Mouse (Mus musculus) cerebellum, adult 2 months (tissue): ENCODE data around the gene Wdtc1.

ENCODE experiments used
- CTCF ChIP-seq: fragments of 200-500 bp; IDR thresholded peaks from 2 replicates; pipeline ENCODE4 v1.5.1; 2011; ENCODE audit warnings: low read depth, mild to moderate bottlenecking, control low read depth, low read length, moderate library complexity, borderline replicate concordance; ENCODE audit not compliant: insufficient read depth
- POLR2A ChIP-seq: fragments of 200-500 bp; IDR thresholded peaks from 2 replicates; pipeline ENCODE4 v1.6.1; 2011; ENCODE audit warnings: low read length, control low read depth, borderline replicate concordance; ENCODE audit not compliant: insufficient read depth

GRCm38 (mm10) chr4:133278067-133278466 lies 75.2 kb downstream of the Wdtc1 start:
- TF ChIP-seq CTCF (no peak), POLR2A (no peak)
